Mouse (Mus musculus) intestine, embryonic 16.5 days (tissue): ENCODE results near the gene Gpr18. TPM values are rescaled to one million over a fixed set of nuclear protein-coding genes. Genes with fewer than 3 reads are reported as not detected.
"Not testable (repeated sequence)": the region's sequence is repeated elsewhere in the genome, so short reads cannot be mapped to it uniquely, and the experiment has no call there.

Source experiments
- ATAC-seq: fragments of 200-750 bp; cut with Nextera tagmentation; 2 replicates; pipeline ENCODE4 v1.8.0; 2017; ENCODE audit warnings: moderate TSS enrichment, moderate library complexity
- H3K27ac ChIP-seq: fragments of 300-500 bp; sonication (generic); 2 replicates; pipeline ENCODE4 v1.5.1; 2014; ENCODE audit warnings: mild to moderate bottlenecking, low read length
- H3K27me3 ChIP-seq: fragments of 300-500 bp; sonication (generic); replicated peaks from 2 replicates; pipeline ENCODE4 v1.6.1; 2014; ENCODE audit warnings: low read length, control low read depth, mixed read lengths; ENCODE audit not compliant: control insufficient read depth, insufficient read depth
- H3K36me3 ChIP-seq: fragments of 300-500 bp; sonication (generic); 2 replicates; pipeline ENCODE4 v1.6.1; 2014; ENCODE audit warnings: low read length, control low read depth; ENCODE audit not compliant: control insufficient read depth, insufficient read depth
- H3K4me1 ChIP-seq: fragments of 300-500 bp; sonication (generic); 2 replicates; pipeline ENCODE4 v1.6.1; 2014; ENCODE audit warnings: low read length, control low read depth, mixed read lengths; ENCODE audit not compliant: control insufficient read depth, insufficient read depth
- H3K4me2 ChIP-seq: fragments of 300-500 bp; sonication (generic); 2 replicates; pipeline ENCODE4 v1.6.1; 2014; ENCODE audit warnings: low read depth, low read length, control low read depth
- H3K4me3 ChIP-seq: fragments of 300-500 bp; sonication (generic); 2 replicates; pipeline ENCODE4 v1.5.1; 2014; ENCODE audit warnings: mild to moderate bottlenecking, low read length
- H3K9ac ChIP-seq: fragments of 300-500 bp; sonication (generic); 2 replicates; pipeline ENCODE4 v1.6.1; 2014; ENCODE audit warnings: low read depth, low read length
- H3K9me3 ChIP-seq: fragments of 300-500 bp; sonication (generic); 2 replicates; pipeline ENCODE4 v1.6.1; 2016; ENCODE audit warnings: low read length, control low read depth; ENCODE audit not compliant: control insufficient read depth
- WGBS: fragments of 180-500 bp; shearing (Covaris S2); extraction: QIAGEN DNeasy Blood & Tissue Kit; methylation state at CpG from one replicate; pipeline ENCODE4 v1.1.7; 2014; 5-methylcytosine and 5-hydroxymethylcytosine counted together
- polyA plus RNA-seq: library from polyadenylated mRNA; unstranded; fragments of >200 nt; fragmentation: Nextera tagmentation; extraction: Ambion mirVana; gene quantifications from 2 replicates; pipeline ENCODE4 v1.2.1, GENCODE M21; 2015

The Gpr18 gene
- polyA plus RNA-seq, 1 experiment from 2014 or later: 0.34 TPM

GRCm38 (mm10) chr14:121879266-121879840, 36.2 kb downstream of the Gpr18 start:
- peak overlapping the region; percentile 98 for H3K4me3 ChIP-seq
- WGBS: 9% methylated on average over 16 of the region's 16 CpGs
- H3K36me3 ChIP-seq: no peaks in the 10 kb centered on the region
- no peaks in the 10 kb centered on the region for H3K9me3 ChIP-seq
- ATAC-seq: no peak
- peak overlapping the region; percentile 65; the same call in 1 of the 2 replicates for H3K27ac ChIP-seq
- peak overlapping the region; percentile 95 for H3K4me2 ChIP-seq
- H3K27me3 ChIP-seq: no peaks in the 10 kb centered on the region
- peak overlapping the region; percentile 96 for H3K9ac ChIP-seq
- peaks cover 42% of the 10 kb centered on the region for H3K4me1 ChIP-seq

GRCm38 (mm10) chr14:121878859-121879206, 36.7 kb downstream of the Gpr18 start:
- ATAC-seq: peak; percentile 62
- no peaks in the 10 kb centered on the region for H3K9me3 ChIP-seq
- peak overlapping the region; percentile 65 for H3K27ac ChIP-seq
- H3K27me3 ChIP-seq: no peaks in the 10 kb centered on the region
- H3K36me3 ChIP-seq: no peaks in the 10 kb centered on the region
- peaks cover 36% of the 10 kb centered on the region for H3K4me1 ChIP-seq
- peak overlapping the region; percentile 95 for H3K4me2 ChIP-seq
- under 1% methylated on average over 27 of the region's 27 CpGs for WGBS
- peak overlapping the region; percentile 96 for H3K9ac ChIP-seq
- H3K4me3 ChIP-seq: peak overlapping the region; percentile 98

GRCm38 (mm10) chr14:121878176-121878858, 37.3 kb downstream of the Gpr18 start, which contains the start of gene Ubac2:
Gene Ubac2, plus strand, starts transcription at chr14:121878620.
- Histone ChIP-seq H3K4me3 (peak within 1 kb of the TSS; percentile 98), H3K4me2 (peak within 1 kb of the TSS; percentile 95), H3K9me3 (no peaks in the 10 kb centered on the region), H3K27me3 (no peaks in the 10 kb centered on the region), H3K27ac (peak within 1 kb of the TSS; percentile 99), H3K9ac (peak within 1 kb of the TSS; percentile 96), H3K36me3 (no peaks in the 10 kb centered on the region), H3K4me1 (peaks cover 31% of the 10 kb centered on the region)
- ATAC-seq: peak; percentile 98
- WGBS: under 1% methylated on average over 61 of the region's 61 CpGs

- peak overlapping the region; percentile 99 for H3K27ac ChIP-seq
- H3K4me1 ChIP-seq: peaks cover 25% of the 10 kb centered on the region
- H3K27me3 ChIP-seq: no peaks in the 10 kb centered on the region
- peak overlapping the region; percentile 96 for H3K9ac ChIP-seq
- H3K4me3 ChIP-seq: peak overlapping the region; percentile 98
- H3K9me3 ChIP-seq: no peaks in the 10 kb centered on the region
- 34% methylated on average over 8 of the region's 8 CpGs for WGBS
- no peaks in the 10 kb centered on the region for H3K36me3 ChIP-seq
- peak overlapping the region; percentile 58 for H3K4me2 ChIP-seq
- ATAC-seq: no peak
These were observed 37.9 kb downstream of the Gpr18 start for GRCm38 (mm10) chr14:121877640-121878039.

- no peak overlapping the region for H3K4me2 ChIP-seq
- H3K4me1 ChIP-seq: peaks cover 18% of the 10 kb centered on the region
- H3K9ac ChIP-seq: no peak overlapping the region
- no peak overlapping the region for H3K4me3 ChIP-seq
- ATAC-seq: no peak
- H3K9me3 ChIP-seq: no peaks in the 10 kb centered on the region
- H3K36me3 ChIP-seq: no peaks in the 10 kb centered on the region
- 92% methylated on average over 2 of the region's 2 CpGs for whole genome bisulfite sequencing
- no peaks in the 10 kb centered on the region for H3K27me3 ChIP-seq
- H3K27ac ChIP-seq: no peak overlapping the region
These were observed 38.7 kb downstream of the Gpr18 start for GRCm38 (mm10) chr14:121876860-121877259.

GRCm38 (mm10) chr14:121876190-121876589, 39.4 kb downstream of the Gpr18 start:
- H3K4me1 ChIP-seq: peaks cover 16% of the 10 kb centered on the region
- 70% methylated on average over 2 of the region's 2 CpGs for WGBS
- H3K36me3 ChIP-seq, H3K4me2 ChIP-seq, H3K9ac ChIP-seq, H3K27me3 ChIP-seq, H3K27ac ChIP-seq, ATAC-seq, H3K4me3 ChIP-seq, H3K9me3 ChIP-seq: not testable (repeated sequence)

- Histone ChIP-seq H3K4me1 (peaks cover 6% of the 10 kb centered on the region), H3K27ac (no peak overlapping the region), H3K4me2 (no peak overlapping the region), H3K4me3 (no peak overlapping the region), H3K36me3 (no peaks in the 10 kb centered on the region), H3K9me3 (no peaks in the 10 kb centered on the region), H3K27me3 (no peaks in the 10 kb centered on the region), H3K9ac (no peak overlapping the region)
- WGBS: 75% methylated on average over 4 of the region's 4 CpGs
- no peak for ATAC-seq
These were observed 41.9 kb downstream of the Gpr18 start for GRCm38 (mm10) chr14:121873646-121874045.

GRCm38 (mm10) chr14:121873172-121873571, 42.4 kb downstream of the Gpr18 start:
- no peak overlapping the region for H3K9ac ChIP-seq
- ATAC-seq: no peak
- no peaks in the 10 kb centered on the region for H3K9me3 ChIP-seq
- H3K27me3 ChIP-seq: no peaks in the 10 kb centered on the region
- no peak overlapping the region for H3K27ac ChIP-seq
- no peak overlapping the region for H3K4me3 ChIP-seq
- no peak overlapping the region for H3K4me2 ChIP-seq
- no peaks in the 10 kb centered on the region for H3K36me3 ChIP-seq
- 66% methylated on average over 2 of the region's 2 CpGs for WGBS
- H3K4me1 ChIP-seq: peaks cover 6% of the 10 kb centered on the region

- 80% methylated on average over 1 of the region's 1 CpGs for WGBS
These were observed 42.8 kb downstream of the Gpr18 start for GRCm38 (mm10) chr14:121872760-121873159.

More at GRCm38 (mm10) chr14:121872760-121873159, 42.8 kb downstream of the Gpr18 start:
- Histone ChIP-seq H3K9me3 (no peaks in the 10 kb centered on the region), H3K36me3 (no peaks in the 10 kb centered on the region), H3K27ac (no peak overlapping the region), H3K4me3 (no peak overlapping the region), H3K4me1 (peaks cover 6% of the 10 kb centered on the region), H3K9ac (no peak overlapping the region), H3K27me3 (no peaks in the 10 kb centered on the region), H3K4me2 (no peak overlapping the region)
- no peak for ATAC-seq
